Mouse (Mus musculus) liver, embryonic 14.5 days (tissue): Measurements from ENCODE around the gene Wnk2.

ENCODE experiments used
- CTCF ChIP-seq: IDR thresholded peaks from 2 replicates; pipeline ENCODE4 v1.5.1; 2016; ENCODE audit warnings: antibody characterized with exemption, low read depth, control low read depth
- EP300 ChIP-seq: IDR thresholded peaks from 2 replicates; pipeline ENCODE4 v1.6.1; 2016; ENCODE audit warnings: antibody characterized with exemption, low read depth

DNA sequence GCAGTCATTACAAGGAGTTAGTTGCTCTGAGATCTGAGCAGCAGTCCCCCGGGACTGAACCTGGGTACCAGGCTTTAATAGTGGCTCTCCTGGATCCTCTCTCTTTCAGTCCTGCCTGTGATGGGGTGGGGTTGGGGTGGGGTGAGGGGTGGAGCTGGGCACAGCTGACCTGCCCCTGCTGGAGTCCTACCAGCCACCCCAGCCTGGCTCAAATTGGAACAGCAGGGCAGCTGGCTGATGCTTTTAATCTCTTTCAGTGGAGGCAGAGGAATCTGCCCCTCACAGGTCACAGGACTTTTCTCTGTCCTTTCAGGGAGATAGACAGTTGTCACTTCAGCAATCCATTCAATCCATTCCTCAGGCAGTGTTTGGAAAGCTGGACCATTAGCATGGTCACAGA is 122.3 kb downstream of the Wnk2 start:
- TF ChIP-seq CTCF (no peak), EP300 (no peak)
